Mouse (Mus musculus): ENCODE results near the gene Zfp445. TPM values are rescaled to one million over a fixed set of nuclear protein-coding genes. Genes with fewer than 3 reads are reported as not detected.

Zfp445 gene
- polyA plus RNA-seq, 1 experiment from 2014 or later: 32.7 TPM

Other genes with a start within 250 kb of the Zfp445 start
- gene Topaz1, start 118.7 kb downstream of the Zfp445 start, polyA plus RNA-seq (2016; fragmentation: Nextera tagmentation; extraction: Ambion mirVana): not detected in 2 replicates
- 2.8 and 3.0 TPM in 2 replicates for gene Tcaim, start 60.5 kb downstream of the Zfp445 start, polyA plus RNA-seq (2016; fragmentation: Nextera tagmentation; extraction: Ambion mirVana)
- gene Gm35549, start 22.0 kb downstream of the Zfp445 start, polyA plus RNA-seq (2016; fragmentation: Nextera tagmentation; extraction: Ambion mirVana): 0.21 TPM in 1 of 2 replicates, not detected in the other
- 0.66 and 0.77 TPM in 2 replicates for gene Zkscan7, start 19.7 kb upstream of the Zfp445 start, polyA plus RNA-seq (2016; fragmentation: Nextera tagmentation; extraction: Ambion mirVana)
- gene Zfp105, start 57.1 kb upstream of the Zfp445 start, polyA plus RNA-seq (2016; fragmentation: Nextera tagmentation; extraction: Ambion mirVana): 4.3 and 4.9 TPM in 2 replicates
- gene 1110059G10Rik, start 85.0 kb upstream of the Zfp445 start, polyA plus RNA-seq (2016; fragmentation: Nextera tagmentation; extraction: Ambion mirVana): 17.7 and 20.7 TPM in 2 replicates
- gene Kif15, start 85.0 kb upstream of the Zfp445 start, polyA plus RNA-seq (2016; fragmentation: Nextera tagmentation; extraction: Ambion mirVana): 48.7 and 51.9 TPM in 2 replicates
- 6.8 and 7.1 TPM in 2 replicates for gene Tmem42, start 155.3 kb upstream of the Zfp445 start, polyA plus RNA-seq (2016; fragmentation: Nextera tagmentation; extraction: Ambion mirVana)
- 0.14 and 0.17 TPM in 2 replicates for gene Tgm4, start 168.7 kb upstream of the Zfp445 start, polyA plus RNA-seq (2016; fragmentation: Nextera tagmentation; extraction: Ambion mirVana)
- 51.2 and 52.1 TPM in 2 replicates for gene Zdhhc3, start 247.2 kb upstream of the Zfp445 start, polyA plus RNA-seq (2016; fragmentation: Nextera tagmentation; extraction: Ambion mirVana)
- gene Exosc7, start 247.2 kb upstream of the Zfp445 start, polyA plus RNA-seq (2016; fragmentation: Nextera tagmentation; extraction: Ambion mirVana): 116 and 123 TPM in 2 replicates